Mouse (Mus musculus) urinary bladder, postnatal 25 days (tissue): Measurements from ENCODE around the gene Fgd3.

Experiments used
- DNase-seq: peaks from one replicate; pipeline ENCODE4 v3.0.0; 2022; ENCODE audit warnings: low spot score

The Fgd3 gene

DNA sequence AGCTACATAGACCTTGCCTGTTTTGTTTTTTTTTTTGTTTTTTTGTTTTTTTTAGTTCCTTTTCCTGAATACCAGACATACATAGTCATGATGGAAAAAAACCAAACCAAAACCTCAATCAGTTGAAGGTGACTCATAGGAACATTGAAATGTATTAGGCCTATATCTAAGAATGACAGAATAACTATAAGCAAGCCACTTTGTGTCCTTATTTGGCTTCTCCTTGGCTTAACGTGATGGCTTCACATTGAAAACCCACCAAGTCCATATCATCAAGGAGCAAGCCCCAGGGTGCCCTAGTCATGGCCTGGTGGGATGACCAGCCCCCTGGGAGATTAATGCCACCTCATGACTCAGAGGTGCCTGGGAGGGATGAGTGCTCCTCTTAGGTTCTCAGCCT is 19.3 kb downstream of the Fgd3 start:
- no peak for DNase-seq

GRCm38 (mm10) chr13:49298514-49299381 is 21.4 kb downstream of the Fgd3 start:
- DNase-seq, result no peak

DNA sequence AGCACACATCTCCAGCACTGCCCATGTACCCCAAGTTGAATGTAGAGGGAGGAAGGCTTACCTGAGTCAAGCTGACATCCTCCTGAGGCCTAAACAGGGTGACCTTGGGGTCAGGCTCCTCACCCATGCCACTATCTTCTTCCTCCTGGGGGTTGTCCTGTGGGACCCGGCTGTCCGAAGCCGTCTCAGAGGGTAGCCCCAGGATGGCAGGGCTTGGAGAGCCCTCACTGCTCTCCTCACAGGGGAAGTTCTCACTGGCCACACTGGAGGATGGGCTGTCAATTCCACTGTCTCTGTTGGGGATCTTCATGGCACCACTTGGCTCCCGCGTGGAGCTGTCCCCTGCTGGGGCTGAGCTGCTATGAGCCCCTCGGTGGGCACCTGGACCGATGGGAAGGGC is 23.8 kb downstream of the Fgd3 start:
- no peak for DNase-seq

- DNase-seq, result no peak
Measured at GRCm38 (mm10) chr13:49294108-49294507, 26.0 kb downstream of the Fgd3 start.

DNA sequence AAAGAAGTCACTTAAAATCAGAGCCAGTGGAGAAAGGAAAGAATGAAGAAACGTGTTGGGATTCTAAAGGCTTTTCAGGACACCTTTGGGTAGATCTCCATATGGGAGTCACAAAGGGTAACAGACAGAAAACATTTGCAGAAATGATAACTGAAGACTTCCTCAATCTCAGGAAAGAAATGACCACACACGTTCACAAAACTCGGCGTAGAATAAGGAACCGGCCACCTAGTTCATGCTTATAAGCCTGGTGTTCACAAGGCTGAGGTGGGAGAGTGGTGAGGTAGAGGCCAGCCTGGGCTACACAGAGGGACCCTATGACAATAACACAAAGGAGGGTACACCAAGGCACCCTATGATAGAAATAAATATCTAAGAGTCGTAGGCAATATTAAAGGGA is 28.2 kb downstream of the Fgd3 start:
- DNase-seq, result no peak

DNA sequence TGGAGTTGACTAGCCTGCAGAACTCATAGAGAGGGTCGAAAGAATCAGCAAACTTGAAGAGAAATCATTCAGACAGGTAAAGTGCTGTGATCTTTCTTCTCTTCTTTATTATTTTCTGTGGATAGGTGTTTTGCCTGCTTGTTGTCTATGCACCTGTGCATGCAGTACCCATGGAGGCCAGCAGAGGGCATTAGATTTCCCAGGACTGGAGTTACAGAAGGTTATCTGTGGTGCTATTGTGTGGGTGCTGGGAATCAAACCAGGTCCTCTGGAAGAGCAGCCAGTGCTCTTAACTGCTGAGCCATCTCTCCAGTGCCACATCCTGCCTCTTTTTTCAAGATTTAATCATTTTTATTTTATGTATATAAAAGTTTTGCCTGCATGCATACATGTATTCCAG is 28.7 kb downstream of the Fgd3 start:
- no peak for DNase-seq

GRCm38 (mm10) chr13:49287224-49287623 is 32.9 kb downstream of the Fgd3 start:
- DNase-seq, result no peak

- no peak for DNase-seq
Measured at GRCm38 (mm10) chr13:49286750-49287149, 33.4 kb downstream of the Fgd3 start.

DNA sequence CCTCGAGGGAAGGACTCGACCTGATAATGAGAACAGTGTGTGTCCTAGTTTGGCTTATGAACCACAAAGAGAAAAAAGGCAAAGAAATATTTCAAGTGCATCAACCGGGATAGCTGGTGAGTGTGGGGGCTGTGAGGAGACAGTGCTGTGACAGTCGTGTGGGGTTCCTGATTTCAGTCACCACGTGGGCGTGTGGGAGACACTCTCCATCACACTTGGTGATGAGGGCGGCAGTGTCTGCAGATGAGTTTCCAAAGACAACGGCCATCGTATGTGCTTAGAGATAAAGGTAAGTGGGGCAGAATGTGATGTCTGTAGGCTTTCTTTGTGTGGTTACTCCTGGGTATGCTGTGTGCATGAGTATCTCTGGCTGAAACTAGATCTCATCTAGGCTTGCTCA is 36.4 kb downstream of the Fgd3 start:
- DNase-seq, result no peak

- no peak for DNase-seq
Measured at GRCm38 (mm10) chr13:49282168-49282567, 37.9 kb downstream of the Fgd3 start.

GRCm38 (mm10) chr13:49271831-49272765 is 48.0 kb downstream of the Fgd3 start:
- no peak for DNase-seq

DNA sequence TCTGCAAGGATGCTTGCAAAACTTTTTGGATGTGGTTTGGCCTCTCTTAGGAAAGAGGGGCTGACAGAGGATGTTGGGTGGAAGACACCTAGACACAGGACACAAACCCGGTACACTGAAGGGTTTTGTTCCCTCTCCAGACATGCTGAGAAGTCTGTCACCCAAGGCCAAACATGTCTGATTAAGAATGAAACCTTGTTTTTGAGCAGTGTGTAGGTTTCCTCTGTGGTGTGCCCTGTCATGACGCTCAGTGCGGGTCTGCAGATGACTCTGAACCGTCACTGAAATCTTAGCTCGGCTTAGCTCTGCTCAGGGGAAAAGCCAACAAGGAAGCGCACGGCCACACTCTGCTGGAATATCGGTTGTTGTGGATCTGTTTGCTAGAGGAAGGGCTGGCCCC is 49.6 kb downstream of the Fgd3 start:
- DNase-seq, result no peak

DNA sequence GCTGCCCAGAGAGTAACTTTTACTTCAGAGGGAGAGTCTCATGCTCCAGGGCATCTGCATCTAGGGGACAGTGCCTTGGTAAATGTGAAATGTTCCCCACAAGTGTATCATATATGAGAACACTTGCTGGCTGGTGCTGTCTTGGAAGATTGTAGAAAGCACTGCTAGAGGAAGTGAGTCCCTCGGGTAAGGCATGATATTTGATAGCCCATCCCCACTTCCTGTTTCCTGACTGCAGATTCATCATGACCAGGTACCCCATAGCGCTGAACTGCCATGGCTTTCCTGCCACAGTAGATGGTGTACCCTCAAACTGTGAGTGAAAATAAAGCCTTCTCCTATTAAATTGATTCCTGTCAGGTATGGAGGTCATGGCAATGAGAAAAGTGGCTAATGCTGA is 52.5 kb downstream of the Fgd3 start:
- DNase-seq, result no peak

GRCm38 (mm10) chr13:49260036-49260722 is 59.9 kb downstream of the Fgd3 start:
- DNase-seq, result no peak

GRCm38 (mm10) chr13:49257819-49258313 is 62.2 kb downstream of the Fgd3 start:
- no peak for DNase-seq

DNA sequence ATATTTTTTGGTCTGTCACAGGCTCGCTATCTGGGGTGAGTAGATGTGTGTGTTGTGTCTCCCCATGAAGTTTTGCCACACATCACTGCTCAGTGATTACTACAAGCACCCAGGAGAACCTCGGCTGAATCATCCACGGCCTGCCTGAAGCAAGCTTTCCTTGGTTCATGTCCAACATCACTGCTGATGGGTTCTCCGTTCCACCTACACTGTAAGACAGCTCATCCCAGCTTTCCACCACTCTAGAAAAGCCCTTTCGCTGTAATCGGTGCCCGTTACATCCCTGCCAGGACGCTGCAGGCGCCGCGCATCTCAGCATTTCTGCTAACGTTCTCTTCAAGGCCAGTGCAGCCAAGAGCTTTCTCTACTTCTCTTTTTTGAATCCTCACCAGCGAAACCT is 67.4 kb downstream of the Fgd3 start:
- no peak for DNase-seq

DNA sequence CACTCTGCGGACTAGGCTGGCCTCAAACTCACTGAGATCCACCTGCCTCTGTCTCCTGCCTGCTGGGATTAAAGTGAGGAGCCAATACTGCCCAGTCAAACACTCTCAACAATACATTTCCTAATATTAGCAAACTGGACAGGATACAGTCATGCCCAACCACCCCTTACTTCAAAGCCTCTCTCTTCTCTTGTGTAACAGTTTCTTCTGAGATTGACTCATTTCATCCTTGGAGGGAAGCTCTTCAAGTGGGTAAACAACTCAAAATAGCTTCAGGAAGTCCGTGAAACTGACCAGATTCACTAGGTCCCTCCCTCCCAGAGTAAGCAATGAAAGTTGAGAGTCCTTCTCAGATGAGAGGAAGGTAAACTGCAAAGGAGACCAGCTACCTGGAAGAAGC is 68.0 kb downstream of the Fgd3 start:
- no peak for DNase-seq

DNA sequence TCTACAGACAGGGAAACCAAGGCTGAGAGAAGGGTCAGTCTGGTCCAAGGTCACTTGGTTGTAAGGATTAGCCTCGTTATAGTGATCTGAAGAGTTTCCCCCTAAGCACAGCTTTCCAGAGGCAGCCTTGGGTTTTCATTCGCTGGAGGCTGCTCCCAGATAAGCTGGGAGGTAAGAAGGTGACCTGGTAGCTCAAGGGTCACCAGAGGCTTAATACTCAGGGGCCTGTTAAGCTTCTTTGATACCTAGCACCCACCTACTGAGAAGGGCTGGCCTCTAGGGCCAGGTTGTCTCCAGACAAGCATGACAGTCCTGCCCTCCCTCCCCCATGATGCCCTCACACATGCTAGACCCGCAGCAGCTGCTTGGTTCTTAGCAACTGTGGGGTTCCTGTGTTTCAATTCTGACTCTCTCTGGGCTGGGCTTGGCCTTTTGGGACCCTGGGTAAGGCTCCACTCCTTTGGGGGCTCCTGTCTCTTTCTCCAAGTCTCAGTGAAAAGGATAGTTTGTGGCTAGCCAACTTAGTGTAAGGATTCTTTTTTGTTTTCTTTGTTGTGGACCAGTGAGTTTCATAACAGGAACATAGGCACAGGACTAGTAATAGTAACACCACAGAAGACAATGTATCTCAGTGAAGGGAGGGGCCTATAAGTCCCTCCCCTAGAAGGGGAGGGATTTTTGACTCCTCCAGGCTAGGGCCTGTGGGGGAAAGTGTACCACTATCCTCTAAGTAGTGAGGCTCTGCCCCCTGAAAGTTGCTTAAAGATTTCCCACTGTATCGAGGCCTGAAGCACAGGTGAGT is 69.2 kb downstream of the Fgd3 start:
- no peak for DNase-seq

GRCm38 (mm10) chr13:49249634-49250033 is 70.5 kb downstream of the Fgd3 start:
- no peak for DNase-seq

DNA sequence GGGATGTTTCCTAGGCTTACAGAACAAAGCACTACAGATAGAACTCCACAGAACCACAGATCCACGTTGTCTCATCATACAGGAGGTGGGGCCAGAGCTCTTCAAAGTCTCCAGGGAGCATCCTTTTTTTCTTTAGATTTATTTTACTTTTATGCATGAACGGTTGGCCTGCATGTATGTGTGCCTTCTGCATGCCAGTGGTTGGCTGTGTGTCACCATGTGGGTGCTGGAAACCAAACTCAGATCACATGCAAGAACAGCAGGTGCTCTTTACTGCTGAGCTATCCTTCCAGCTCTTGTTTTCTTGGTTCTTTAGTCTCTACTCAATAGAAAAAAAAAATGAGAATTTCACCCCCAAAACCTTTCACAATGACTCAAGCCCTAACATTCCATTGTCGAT is 71.2 kb downstream of the Fgd3 start:
- no peak for DNase-seq

DNA sequence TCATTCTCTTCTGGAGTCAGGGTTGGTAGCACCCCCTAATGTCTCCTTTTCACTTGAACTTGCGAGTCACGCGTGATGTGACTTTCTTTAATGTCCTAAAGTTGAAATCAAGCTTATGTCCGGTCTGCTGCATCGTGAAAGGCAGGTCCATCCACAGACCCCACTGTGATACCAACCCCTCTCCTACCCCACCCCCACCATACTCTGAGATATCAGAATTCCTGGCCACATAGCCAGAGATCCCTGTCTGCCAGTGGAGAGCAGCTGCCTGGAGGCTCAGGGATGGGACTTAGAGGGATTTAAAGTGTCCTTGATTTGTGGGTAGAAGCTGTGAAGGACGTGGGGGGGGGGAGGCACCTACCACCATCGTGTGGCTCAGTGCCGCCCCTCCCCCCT is 71.6 kb downstream of the Fgd3 start, which contains the start of gene Susd3:
Susd3 (minus strand) TSS at position 240 of the 396 bp plus-strand sequence.
- DNase-seq, result no peak
